Mouse (Mus musculus) kidney, postnatal 10 days (tissue): ENCODE data around the gene Mea1.

ENCODE experiments used
- DNase-seq: peaks from one replicate; pipeline ENCODE4 v3.0.0; 2021; ENCODE audit warnings: mixed read lengths

The Mea1 gene

DNA sequence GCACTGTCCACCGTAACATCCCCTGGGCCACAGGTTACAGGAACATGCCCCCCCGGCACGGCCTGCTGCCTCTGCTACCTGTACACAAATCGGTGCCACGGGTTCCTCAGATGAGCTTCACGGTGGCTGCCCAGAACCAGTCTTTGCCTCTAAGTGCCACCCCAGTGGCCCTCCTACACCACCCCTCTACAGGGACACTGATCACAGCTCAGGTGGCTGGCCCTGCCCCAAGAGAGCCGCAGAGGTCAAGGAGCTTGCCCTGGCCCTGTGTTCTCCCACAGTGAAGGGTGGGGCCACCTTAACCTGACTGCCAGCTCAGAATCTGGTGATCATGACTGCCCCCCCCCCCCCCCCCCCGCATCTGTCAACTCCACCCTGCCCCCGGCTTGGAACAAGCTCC is at the start of gene Mea1:
Gene Mea1 (plus strand): TSS at position 378 of the 400 bp plus-strand sequence.
- no peak for DNase-seq

DNA sequence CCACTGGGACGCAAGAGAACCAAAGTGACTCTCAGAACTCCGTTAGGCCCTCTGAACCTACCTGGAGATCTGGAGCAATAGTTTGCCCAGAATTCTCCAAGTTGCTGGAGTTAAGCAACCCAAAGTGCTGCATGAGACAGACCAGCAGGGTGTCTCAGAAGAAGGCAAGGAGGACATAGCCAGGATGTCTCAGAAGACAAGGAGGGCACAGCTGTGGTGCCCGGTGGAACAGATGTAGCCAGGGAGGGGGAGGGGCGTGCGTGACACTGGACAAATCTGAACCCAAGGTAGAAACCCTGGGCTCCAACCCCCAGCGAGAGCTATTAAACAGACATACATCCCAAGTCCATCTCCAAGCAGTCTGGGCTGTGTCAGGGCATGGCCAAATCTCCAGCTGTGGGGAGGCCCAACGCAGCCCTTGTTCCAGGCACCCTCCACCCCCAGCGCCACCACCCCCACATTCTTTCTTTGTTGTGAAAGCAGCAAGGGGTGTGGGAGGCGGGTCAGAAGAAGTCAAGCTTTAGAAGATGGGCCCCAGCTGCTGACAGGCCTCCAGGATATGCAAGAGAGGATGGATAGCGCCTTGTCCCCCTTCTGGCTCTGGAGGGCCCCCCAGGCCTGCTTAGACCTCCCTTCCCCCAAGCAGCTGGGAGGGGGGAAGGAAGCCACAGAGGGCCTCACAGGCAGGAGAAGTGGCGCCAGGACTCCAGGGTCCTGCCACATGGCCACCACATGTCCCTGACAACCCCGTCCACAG is 48.7 kb upstream of the Mea1 start:
- DNase-seq, result peak; percentile 90

DNA sequence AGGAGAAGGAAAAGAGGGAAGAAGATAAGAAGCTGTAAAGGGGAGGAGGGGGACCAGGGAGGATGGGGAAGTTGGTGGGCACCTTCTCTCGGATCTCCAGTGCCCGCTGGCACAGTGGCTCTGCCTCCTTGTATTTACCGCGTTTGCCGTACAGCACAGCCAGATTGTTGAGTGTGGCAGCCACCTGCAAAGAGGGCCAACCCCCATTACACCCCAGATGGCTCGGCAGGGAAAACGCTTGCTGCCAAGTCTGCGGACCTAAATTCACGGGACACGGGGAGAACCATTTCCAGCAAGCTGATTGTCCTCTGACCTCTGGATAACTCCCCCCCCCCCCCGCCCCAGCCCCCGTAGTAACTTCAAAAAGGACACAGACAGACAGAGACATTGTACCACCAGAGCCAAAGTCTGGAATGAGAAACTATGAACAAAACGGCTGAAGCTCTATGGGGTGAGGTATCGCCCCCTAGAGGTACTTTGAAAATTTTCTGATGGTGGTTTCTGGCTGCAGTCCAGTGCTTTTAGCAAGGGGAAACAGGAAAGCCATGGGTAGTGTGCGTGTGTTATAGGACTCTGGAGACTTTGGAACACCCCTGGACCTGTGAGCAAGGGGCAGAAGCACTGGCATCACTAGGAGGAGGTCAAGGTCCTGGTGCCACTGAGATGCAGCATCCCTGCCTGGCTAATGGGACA is 41.6 kb upstream of the Mea1 start:
- DNase-seq, result peak; percentile 80

DNA sequence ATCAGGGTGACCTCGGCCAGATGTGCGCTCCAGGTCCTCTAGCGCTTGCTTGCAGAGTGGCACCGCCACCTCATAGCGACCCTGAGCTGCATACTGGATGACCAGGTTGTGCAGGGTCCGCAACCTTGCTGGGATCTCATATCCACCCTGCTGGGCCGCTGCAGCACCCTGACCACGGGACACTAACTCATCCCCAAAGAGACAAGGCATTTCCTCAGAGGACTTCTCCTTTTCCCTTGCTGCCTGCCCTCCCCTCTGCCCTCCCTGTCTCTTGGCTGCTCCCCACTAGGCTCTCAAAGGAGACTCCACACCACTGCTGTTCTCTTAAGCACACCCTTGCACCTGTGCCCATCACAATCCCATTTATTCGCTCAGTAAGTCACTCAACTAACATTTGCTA is 38.7 kb upstream of the Mea1 start:
- DNase-seq, result no peak

DNA sequence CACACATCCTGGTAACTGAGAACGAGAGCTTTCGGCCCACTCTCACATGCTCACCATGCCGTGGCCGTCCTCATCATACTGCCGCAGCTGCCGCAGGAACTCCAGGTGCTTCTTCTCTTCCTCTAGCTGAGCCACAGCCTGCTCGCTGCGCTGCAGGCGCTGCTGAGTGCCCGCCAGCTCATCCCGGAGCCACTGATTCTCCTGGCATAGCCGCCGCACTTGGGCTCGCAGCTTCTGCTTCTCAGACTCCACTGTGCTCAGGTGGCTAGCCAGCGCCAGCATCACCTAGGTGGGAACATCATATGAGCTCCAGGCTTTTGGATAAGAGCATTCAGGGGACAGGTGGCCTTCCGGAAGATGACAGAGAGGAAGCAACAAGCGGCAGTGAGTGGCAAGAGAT is 36.5 kb upstream of the Mea1 start:
- no peak for DNase-seq

DNA sequence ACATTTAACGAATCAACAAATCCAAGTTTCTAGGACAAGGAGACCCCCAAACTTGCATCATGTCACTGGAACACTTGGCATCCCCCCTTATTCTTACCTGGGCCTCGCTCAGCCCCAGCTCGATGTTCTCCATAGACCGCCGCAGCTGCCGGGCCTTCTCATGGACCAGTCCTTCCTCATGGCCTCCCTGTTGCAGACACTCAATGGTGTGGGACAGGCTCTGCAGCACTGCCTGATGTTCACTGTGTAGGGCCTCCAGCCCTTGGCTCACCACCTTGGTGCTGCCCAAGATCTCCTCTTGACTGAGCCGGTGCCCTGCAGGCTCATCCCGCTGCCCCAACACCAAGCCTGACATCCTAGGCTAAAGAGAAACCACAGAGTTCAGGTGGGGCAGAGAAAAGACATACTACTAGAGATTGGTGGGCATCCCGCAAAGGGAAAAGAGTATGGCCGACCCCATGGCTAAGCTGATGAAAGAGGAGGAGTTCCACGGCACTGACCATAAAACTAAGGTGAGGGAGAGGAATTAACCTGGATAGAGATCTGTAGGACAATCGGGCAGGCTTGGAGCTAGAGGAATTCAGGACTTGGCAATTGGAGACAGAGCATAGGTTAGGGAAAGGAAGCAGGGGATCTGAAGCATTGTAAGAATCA is 34.3 kb upstream of the Mea1 start:
- no peak for DNase-seq

DNA sequence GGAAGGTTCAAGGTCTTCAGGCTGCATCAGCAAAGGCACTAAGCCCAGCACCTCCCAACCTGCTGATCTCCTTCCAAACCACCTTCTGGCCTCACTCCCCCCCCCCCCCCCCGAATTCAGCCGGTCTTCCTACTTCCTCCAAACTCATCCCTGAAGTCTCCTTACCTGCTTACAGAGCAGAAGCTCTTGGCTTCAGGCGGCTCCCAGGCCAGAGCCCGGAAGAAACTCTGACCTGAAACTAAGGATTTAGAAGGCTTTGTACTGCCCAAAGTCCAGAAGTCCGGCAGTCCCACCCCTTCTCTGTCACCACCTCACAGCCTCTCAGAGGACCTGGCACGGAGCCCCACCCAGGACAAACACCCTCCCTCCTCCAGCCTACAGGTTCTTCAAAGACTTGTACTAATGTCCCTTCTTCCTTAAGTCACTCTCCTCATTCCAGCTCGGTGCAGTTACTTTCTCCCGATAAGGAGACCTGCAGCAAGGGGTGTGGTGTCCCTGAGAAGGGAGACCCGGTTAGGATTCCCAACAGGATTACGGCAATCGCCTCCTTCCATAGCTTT is 33.6 kb upstream of the Mea1 start:
- DNase-seq, result peak; percentile 87

DNA sequence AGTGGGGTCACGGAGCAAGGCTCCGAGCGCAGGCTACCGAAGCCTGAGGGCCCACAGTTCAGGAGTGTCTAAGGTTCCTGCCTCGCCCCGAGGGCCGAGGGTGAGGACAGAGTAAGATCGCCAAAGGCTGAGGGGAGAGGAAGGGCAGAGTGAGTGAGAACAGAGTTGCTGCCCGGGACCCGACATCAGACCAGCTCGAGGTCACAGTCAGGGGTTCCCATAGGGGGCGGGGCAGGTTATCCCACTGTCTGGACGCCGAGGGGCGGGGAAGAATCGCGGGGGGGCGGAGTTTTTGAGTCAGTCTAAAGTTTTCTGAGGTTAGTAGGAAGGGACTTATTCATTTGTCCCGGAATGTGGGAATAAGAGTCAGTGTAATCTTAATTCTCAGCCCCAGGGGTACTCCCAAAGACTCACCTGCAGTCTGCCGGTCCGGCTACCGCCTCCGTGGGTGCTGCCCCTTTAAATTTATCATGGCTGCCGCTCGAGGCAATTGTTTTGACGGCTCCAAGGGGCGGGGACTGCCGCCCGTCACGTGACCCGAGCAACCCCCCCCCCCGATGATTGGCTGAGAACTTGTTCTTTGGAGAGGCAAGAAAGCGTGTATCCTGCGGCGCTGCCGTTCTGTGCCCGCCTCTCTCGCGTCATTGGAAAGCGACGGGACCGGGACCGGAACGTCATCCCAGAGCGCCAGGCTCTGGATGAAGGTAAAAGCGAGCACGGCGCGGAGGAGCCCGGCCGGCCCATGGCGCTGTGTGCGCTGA is 32.9 kb upstream of the Mea1 start, which contains the start of the genes Klc4 and Mrpl2:
Gene Klc4 (minus strand): TSS at position 462 of the 761 bp plus-strand sequence.
Gene Mrpl2 (plus strand): TSS at position 669 of the 761 bp plus-strand sequence.
- peak; percentile 99 for DNase-seq

DNA sequence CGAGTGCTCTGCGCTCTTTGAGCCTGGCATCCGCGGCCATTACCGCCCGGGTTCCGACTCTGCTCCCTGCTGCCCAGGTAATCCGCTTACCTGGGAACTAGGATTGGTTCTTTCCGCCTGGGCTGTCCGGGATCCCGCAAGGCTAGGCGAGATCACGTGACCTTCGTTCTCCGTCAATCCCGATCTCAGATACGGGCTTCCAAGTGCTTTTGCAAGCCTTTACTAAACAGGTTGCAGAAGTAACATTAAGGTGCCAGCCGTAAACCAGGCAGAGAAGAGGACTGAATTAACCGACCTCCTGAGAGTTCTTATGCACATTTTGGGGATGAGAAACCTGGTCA is 32.3 kb upstream of the Mea1 start:
- no peak for DNase-seq

DNA sequence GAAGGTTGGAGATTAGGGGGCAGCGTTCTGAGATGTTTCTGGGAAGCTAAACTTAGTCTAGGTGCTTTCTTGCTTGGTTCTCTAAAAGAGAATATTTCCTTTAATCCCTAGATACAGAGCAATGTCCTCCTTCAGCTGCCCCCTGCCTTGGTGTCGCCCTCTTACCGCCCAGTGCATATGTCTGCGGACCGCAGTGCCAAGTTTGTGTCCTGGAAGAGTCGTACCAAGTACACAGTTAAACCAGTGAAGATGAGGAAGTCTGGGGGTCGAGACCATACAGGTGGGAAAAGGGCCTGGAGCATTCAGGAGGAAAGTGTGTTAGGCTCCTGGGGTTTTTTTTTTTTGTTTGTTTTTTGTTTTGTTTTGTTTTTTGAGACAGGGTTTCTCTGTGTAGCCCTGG is 31.3 kb upstream of the Mea1 start:
- DNase-seq, result no peak

DNA sequence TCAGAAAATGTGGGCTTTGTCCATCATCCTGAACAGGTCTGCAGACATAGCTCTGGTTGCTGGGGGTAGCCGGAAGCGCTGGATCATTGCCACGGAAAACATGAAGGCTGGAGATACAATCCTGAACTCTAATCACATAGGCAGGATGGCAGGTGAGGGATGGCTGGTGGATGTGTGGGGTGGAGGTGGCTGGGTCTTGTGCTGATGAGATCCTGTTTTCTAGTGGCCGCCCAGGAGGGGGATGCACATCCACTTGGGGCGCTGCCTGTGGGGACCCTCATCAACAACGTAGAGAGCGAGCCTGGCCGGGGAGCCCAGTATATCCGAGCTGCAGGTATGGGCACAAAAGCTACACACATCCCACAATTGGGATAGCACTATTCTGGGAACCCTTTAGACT is 30.2 kb upstream of the Mea1 start:
- DNase-seq, result no peak

DNA sequence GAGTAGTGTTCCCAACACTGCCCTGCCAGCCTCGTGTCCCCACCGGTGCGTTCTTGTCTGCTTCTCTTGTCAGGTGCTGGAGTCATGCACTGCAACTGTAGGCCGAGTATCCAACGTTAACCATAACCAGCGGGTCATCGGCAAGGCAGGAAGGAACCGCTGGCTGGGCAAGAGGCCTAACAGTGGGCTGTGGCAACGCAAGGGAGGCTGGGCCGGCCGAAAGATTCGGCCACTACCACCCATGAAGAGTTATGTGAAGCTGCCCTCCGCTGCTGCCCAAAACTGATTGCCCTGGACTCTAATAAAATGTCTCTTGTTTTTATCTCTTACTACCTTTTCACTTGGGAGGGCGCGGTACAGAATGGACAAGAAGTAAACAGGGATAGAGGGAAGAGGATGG is 28.8 kb upstream of the Mea1 start:
- DNase-seq, result peak; percentile 60

DNA sequence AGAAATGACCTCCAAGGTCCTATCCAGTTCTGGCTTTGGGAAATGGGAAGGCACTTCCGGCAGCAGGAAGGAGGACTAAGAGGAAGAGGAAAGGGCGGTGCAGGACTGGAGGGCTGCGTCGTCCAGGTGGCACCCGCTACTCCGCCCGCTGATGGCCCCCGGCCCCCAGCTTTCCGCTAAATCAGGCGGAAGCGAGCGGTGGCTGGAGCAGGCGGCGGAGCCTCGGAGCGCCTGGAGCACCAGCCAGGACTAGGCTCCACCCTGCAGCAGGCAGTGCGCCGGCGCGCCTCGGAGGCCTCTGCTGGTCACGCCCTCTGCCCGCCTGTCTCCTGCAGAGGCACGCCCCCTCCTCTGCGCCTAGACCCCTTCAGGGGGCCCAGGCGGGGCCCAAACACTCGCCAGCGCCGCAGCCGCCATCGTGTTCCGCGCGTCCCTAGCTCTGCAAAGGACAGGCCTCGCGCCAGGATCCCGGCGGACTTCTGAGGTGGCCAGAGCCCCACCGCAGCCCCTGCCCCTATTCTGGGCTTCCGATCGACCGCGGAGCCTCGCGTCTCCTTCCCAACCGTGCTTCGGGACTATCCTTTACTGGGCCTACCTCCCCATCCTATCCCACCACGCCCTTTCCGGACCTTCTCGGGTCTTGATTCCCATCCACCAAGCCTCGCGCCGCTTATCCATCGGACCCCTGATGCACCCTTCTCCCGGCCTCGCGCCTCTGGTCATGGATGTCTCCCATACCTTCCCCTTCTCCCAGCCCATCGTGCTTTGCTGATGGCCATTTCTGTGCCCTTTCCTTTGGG is 28.2 kb upstream of the Mea1 start, which contains the start of gene Cul7:
Gene Cul7 (plus strand): TSS at position 106 of the 800 bp plus-strand sequence.
- peak; percentile 97 for DNase-seq

DNA sequence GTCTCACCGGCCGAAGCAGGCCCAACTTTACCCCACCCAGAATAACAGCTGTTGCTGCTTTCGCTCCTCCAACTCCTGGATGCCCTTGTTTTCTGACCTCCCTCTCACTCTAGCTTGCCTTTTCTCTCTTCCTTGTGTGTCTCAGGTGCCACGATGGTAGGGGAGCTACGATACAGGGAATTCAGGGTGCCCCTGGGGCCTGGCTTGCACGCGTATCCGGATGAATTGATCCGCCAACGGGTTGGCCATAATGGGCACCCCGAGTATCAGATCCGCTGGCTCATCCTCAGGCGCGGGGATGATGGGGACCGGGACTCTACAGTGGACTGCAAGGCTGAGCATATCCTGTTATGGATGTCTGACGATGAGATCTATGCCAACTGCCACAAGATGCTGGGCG is 27.3 kb upstream of the Mea1 start:
- no peak for DNase-seq

DNA sequence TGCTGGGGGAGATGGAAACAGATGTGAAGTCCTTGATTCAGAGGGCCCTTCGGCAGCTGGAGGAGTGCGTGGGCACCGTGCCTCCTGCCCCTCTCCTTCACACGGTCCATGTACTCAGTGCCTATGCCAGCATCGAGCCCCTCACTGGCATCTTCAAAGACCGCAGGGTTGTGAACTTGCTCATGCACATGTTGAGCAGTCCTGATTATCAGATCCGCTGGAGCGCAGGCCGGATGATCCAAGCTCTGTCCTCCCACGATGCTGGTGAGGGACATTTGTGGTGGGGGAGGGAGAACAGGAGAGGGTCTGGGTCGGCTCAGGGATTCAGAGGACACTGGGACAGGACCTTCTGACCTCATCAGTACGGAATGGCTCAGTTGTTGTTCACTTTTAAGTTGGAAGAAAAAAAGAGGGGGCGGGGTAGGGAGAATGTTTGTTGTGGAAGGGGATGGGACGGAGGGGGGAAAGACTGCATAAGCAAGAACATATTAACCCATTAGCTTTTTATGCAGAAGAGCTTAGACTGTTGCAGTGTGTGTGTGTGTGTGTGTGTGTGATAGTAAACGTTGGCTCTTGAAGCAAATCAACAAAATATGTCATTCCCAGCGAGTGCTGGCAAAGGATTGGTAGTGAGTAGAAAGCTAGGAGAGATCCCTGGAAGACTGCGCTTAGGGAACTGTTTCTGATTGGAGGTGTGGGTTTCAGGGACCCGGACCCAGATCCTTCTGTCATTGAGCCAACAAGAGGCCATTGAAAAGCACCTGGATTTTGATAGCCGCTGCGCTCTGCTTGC is 26.6 kb upstream of the Mea1 start:
- DNase-seq, result no peak

DNA sequence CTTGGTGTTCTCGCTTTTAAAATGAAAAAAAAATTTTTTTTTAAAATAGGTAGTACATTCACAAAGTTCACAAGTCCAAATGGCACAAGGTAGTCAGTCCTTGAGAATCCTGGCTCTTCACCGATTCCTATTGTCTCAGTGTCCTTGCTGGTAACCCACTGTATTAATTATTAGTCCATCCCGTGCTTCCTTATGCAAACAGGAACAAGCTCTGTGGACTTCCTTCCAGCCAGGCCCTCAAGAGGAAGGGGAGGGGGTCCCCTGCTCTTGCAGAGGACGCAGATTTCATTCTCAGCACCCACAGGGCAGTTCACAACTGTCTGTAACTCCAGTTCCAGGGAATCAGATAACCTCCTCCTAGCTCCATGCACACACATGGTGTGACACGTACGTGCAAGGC is 22.5 kb upstream of the Mea1 start:
- DNase-seq, result no peak

DNA sequence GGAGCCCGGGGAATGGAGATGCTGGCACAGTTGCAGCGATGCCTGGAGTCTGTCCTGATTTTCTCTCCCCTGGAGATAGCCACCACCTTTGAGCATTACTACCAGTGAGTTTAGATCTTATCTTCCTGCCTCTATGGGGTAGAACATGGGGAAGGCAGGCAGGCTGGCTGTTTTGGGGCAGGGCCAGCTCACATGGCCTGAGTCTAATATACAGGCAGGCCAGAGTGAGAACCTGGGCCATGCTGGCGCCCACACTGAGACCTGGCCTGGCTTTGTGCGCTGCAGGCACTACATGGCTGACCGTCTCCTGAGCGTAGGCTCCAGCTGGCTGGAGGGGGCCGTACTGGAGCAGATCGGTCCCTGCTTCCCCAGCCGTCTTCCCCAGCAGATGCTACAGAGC is 17.2 kb upstream of the Mea1 start:
- DNase-seq, result no peak

DNA sequence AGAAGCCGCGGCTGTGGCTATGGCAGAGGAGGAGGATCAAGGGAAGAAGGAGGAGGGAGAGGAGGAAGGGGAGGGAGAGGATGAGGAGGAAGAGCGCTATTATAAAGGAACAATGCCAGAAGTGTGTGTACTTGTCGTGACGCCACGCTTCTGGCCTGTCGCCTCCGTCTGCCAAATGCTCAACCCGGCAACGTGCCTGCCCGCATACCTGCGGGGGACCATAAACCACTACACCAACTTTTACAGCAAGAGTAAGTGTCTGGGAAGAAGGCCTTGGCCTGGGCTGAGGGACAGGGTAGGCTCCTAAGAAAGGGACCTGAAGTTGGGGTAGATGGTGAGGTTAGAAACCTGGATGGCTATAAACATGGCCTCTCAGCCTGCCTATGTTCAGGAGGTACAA is 16.6 kb upstream of the Mea1 start:
- DNase-seq, result no peak

DNA sequence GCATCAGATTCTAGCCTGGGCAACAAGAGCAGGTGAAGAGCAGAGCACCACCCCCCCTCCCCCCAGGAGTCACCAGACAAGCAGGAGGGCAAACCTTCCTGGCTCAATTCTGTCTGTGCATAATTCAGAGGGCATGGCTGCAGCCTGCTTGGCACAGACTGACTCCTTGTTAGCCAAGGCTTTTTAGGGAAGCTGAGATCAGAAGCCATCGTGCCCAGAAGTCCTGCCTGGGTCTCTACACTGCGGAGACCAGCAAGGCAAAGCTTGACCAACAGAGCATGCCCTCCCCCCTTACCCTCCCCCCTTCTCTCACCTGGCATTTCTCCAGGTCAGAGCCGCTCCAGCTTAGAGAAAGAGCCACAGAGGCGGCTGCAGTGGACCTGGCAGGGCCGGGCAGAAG is 15.9 kb upstream of the Mea1 start:
- DNase-seq, result peak; percentile 54

DNA sequence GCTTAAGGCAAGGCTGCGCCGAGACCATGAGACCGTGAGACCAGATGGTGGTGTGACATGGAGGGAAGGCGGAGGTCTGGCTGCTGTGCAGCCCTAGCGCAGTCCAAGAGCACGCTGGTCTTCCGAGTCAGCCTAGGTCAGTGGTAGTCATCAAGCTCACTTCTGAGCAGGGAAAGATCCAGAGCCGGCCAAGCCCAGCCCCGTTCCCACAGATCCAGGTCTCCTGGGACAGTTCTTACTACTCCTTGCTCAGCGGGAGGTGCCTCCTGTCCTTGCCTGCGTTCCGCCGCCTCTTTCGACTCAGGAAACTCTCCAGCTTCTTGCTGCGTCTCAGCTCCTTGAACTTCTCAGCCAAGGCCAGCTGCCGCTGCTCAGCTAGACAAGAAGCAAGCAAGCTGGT is 10.9 kb upstream of the Mea1 start:
- no peak for DNase-seq

DNA sequence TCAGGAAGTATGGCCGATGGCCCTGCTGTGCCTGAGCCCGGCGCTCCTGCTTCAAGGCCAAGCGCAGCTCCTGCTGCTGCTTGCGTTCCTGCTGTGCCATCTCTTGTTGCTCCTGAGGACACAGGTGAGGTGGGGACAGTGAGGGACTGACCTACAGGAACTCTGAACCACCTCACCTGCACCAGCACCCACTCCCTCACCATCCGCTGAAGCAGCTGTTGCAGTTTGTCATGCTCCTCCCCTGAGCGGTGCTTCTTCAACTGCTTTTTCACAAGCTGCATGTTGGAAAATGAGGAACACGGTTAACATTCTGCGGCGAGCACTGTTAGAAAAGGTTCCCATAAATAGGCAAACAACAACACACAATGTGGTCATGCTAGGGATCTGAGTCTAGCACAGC is 8.7 kb upstream of the Mea1 start:
- no peak for DNase-seq
